Mouse (Mus musculus) ES-Bruce4 (cell line): ENCODE results near the gene Tmem184b. TPM values are rescaled to one million over a fixed set of nuclear protein-coding genes. Genes with fewer than 3 reads are reported as not detected.

Source experiments
- H3K27ac ChIP-seq: 2 replicates; pipeline ENCODE4 v1.5.1; 2012; ENCODE audit warnings: low read length, inconsistent platforms; ENCODE audit not compliant: insufficient read depth
- H3K27me3 ChIP-seq: 2 replicates; pipeline ENCODE4 v1.6.1; 2012; ENCODE audit warnings: mild to moderate bottlenecking, low read length, inconsistent platforms; ENCODE audit not compliant: control insufficient read depth, poor library complexity, insufficient read depth, severe bottlenecking
- H3K36me3 ChIP-seq: 2 replicates; pipeline ENCODE4 v1.6.1; 2012; ENCODE audit warnings: inconsistent platforms, mild to moderate bottlenecking, low read length, moderate library complexity; ENCODE audit not compliant: control insufficient read depth, poor library complexity, insufficient read depth, severe bottlenecking
- H3K4me1 ChIP-seq: one replicate; pipeline ENCODE4 v1.8.1; 2011; ENCODE audit warnings: low read length; ENCODE audit not compliant: control insufficient read depth, insufficient read depth
- H3K4me3 ChIP-seq: 2 replicates; pipeline ENCODE4 v1.5.1; 2011; ENCODE audit warnings: low read depth, mild to moderate bottlenecking, low read length
- H3K9ac ChIP-seq: 2 replicates; pipeline ENCODE4 v1.6.1; 2012; ENCODE audit warnings: low read depth, mild to moderate bottlenecking, inconsistent platforms; ENCODE audit not compliant: poor library complexity, severe bottlenecking
- H3K9me3 ChIP-seq: replicated peaks from 2 replicates; pipeline ENCODE4 v1.6.1; 2012; ENCODE audit warnings: mild to moderate bottlenecking, low read length, inconsistent platforms; ENCODE audit not compliant: control insufficient read depth, poor library complexity, insufficient read depth, severe bottlenecking
- CTCF ChIP-seq: IDR thresholded peaks from one replicate; pipeline ENCODE4 v1.8.1; 2011; ENCODE audit warnings: low read depth, low read length
- EP300 ChIP-seq: IDR thresholded peaks from 2 replicates; pipeline ENCODE4 v1.6.1; 2011; ENCODE audit warnings: low read depth, low read length; ENCODE audit not compliant: insufficient read depth
- POLR2A ChIP-seq: IDR thresholded peaks from one replicate; pipeline ENCODE4 v1.8.1; 2011; ENCODE audit warnings: low read length; ENCODE audit not compliant: insufficient read depth
- polyA plus RNA-seq: library from polyadenylated mRNA; stranded (reverse); fragments of >200 nt; gene quantifications from 2 replicates; pipeline ENCODE4 v1.2.4, GENCODE M21; 2011; ENCODE audit warnings: low read depth; ENCODE audit not compliant: missing spikeins, insufficient read depth, insufficient read length

The Tmem184b gene
- polyA plus RNA-seq, 1 experiment = 59.6 TPM

DNA sequence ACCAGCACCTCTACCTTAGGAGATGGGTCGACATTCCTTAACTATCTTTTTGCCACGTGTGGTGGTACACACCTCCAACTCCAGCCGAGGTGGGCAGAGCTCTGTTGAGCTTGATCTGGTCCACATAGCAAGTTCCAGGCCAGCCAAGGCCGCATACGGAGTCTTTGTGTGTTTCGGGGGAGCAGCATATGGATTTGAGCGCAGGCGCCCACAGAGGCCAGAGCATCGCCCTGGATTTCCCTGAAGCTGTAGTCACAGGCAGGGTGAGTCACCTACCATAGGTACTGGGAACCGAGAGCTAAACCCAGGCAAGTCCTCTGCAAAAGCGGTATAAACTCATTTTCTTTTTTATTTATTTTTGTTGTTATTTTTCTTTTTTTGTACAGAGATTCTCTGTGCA lies 29.0 kb upstream of the Tmem184b start:
- no peak overlapping the region for H3K27ac ChIP-seq
- no peaks in the 10 kb centered on the region for H3K27me3 ChIP-seq
- H3K4me1 ChIP-seq = peaks cover 23% of the 10 kb centered on the region
- H3K9me3 ChIP-seq = no peaks in the 10 kb centered on the region
- no peak overlapping the region for H3K4me3 ChIP-seq
- peaks cover 11% of the 10 kb centered on the region for H3K36me3 ChIP-seq
- TF ChIP-seq CTCF (no peak), EP300 (no peak), POLR2A (no peak)
- no peak overlapping the region for H3K9ac ChIP-seq

DNA sequence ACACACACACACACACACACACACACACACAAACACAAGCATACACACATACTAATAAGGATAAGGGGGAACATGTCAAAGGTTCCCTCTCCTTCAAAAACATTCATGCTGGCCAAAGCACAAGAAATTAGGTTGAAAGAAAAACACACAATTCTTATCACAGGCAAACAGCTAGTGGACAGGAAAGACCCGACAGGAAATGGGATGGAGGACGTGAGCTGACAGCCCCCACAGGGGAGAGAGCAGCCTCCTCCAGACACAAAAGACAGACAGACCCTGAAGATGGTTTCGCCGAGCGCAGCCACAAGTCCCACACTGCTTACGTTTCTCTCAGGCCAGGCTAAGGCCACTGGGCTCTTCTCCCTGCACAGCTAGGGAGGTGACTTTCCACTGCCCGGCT lies 28.6 kb upstream of the Tmem184b start:
- peaks cover 12% of the 10 kb centered on the region for H3K36me3 ChIP-seq
- H3K27ac ChIP-seq = no peak overlapping the region
- TF ChIP-seq CTCF (no peak), POLR2A (no peak), EP300 (no peak)

DNA sequence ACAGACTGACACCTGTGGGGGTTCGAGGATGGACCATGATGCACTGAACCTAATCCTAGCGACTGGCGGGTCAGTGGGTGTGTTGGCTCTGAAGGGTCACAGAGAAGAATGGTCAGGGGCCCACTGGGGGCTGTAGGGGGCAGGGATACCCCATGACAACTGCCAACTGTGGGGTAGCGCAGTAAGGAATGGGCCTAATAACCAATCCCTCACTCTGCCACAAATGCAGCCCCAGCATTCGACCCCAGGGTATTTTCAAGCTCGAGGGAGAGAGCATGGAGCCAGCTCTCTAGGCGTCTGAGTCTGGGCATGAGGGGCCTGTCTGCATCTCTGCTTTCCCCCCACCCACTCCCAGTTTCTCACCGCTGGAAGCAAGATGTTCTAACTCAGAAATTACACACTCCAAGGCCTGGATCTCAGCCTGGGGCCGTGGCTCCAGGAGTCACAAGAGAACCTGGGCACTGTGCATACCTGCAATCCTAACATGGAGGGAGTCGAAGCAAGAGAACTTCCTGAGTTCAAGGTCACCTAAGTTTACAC lies 27.2 kb upstream of the Tmem184b start:
- Histone ChIP-seq H3K4me3 (no peak overlapping the region), H3K9ac (no peak overlapping the region), H3K4me1 (peaks cover 13% of the 10 kb centered on the region), H3K9me3 (no peaks in the 10 kb centered on the region), H3K36me3 (peaks cover 26% of the 10 kb centered on the region), H3K27me3 (no peaks in the 10 kb centered on the region), H3K27ac (no peak overlapping the region)
- no peak for TF ChIP-seq POLR2A
- TF ChIP-seq CTCF = no peak
- TF ChIP-seq EP300 = no peak

More for the DNA sequence above, 28.6 kb upstream of the Tmem184b start:
- H3K9ac ChIP-seq = no peak overlapping the region
- H3K27me3 ChIP-seq = no peaks in the 10 kb centered on the region
- no peak overlapping the region for H3K4me3 ChIP-seq
- peaks cover 21% of the 10 kb centered on the region for H3K4me1 ChIP-seq
- no peaks in the 10 kb centered on the region for H3K9me3 ChIP-seq

DNA sequence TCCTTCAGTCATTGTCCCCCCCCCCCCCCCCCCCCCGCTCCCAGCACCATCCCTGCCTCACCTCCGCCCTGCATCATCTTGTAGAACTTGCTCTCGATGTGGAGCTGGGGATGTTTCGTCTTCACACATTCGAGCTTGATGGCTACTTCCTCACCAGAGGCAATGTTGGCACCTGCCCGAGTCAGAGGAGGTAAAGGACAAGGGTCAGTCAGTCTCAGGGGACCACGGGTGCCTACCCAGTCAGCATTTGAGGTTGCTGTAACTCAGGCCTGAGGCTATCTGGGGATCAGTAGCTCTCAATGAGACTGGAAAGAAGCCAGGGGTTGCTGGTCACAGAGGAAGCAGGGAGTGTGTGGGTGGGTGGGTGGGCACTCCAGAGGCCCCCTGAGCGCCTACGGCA lies 26.6 kb upstream of the Tmem184b start:
- Histone ChIP-seq H3K36me3 (peaks cover 31% of the 10 kb centered on the region), H3K4me3 (no peak overlapping the region), H3K9ac (no peak overlapping the region), H3K27ac (no peak overlapping the region), H3K9me3 (no peaks in the 10 kb centered on the region), H3K4me1 (peaks cover 9% of the 10 kb centered on the region), H3K27me3 (no peaks in the 10 kb centered on the region)
- TF ChIP-seq POLR2A = no peak
- TF ChIP-seq CTCF = no peak
- TF ChIP-seq EP300 = no peak

DNA sequence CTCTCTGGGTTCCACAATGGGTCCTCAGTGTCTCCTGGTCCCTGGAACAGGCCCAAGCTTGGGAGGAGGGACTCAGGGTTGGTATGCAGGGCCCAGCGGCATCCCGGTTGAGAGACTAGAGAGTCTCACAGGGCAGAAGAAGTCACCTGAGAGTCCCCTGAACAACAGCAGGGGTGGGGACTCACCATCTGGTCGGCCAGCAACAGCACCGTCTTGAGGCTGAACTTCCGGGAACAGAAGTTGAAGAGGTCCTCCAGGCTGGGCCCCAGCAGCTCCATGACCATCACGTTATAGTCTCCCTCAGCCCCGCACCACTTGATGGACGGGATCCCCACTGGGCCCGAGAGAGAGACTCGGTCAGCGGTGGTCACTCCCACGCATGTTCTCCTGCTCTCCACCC lies 26.2 kb upstream of the Tmem184b start:
- Histone ChIP-seq H3K27me3 (no peaks in the 10 kb centered on the region), H3K4me3 (no peak overlapping the region), H3K4me1 (peaks cover 6% of the 10 kb centered on the region), H3K9ac (no peak overlapping the region), H3K36me3 (peaks cover 36% of the 10 kb centered on the region), H3K9me3 (no peaks in the 10 kb centered on the region), H3K27ac (no peak overlapping the region)
- no peak for TF ChIP-seq POLR2A

DNA sequence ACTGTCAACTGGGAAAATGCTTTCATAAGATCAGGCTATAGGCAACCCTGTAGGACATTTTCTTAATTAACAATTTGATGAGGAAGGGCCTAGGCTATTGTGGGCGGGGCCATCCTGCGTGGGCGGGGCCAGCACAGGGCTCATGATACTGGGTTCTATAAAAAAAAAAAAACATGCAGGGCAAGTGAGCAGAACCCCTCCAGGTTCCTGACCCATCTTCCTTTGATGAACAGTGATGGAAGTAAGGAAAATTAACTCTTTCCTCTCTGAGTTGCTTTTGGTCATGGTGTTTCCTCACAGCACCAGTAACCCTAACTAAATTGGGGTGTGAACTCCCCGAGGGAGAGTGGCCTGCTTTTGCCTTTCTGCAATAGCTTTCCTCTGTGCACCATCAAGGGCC lies 25.2 kb upstream of the Tmem184b start:
- peaks cover 45% of the 10 kb centered on the region for H3K36me3 ChIP-seq
- TF ChIP-seq CTCF = no peak
- TF ChIP-seq EP300 = no peak
- no peak for TF ChIP-seq POLR2A

More for the DNA sequence above, 25.2 kb upstream of the Tmem184b start:
- Histone ChIP-seq H3K9me3 (no peaks in the 10 kb centered on the region), H3K27me3 (no peaks in the 10 kb centered on the region), H3K27ac (no peak overlapping the region), H3K4me1 (peaks cover 6% of the 10 kb centered on the region), H3K9ac (no peak overlapping the region), H3K4me3 (no peak overlapping the region)
